Mouse (Mus musculus) brain, embryonic 14.5 days (tissue): ENCODE measurements around the gene Nosip.

Source experiments
- CTCF ChIP-seq: fragments of 200-500 bp; IDR thresholded peaks from 2 replicates; pipeline ENCODE4 v1.5.1; 2012; ENCODE audit warnings: inconsistent platforms, mild to moderate bottlenecking, moderate library complexity, borderline replicate concordance; ENCODE audit not compliant: insufficient read depth, insufficient read length; ENCODE audit errors: extremely low read depth
- POLR2A ChIP-seq: fragments of 200-500 bp; IDR thresholded peaks from 2 replicates; pipeline ENCODE4 v1.6.1; 2012; ENCODE audit warnings: mild to moderate bottlenecking, inconsistent platforms, borderline replicate concordance; ENCODE audit not compliant: poor library complexity, insufficient read depth, insufficient read length, severe bottlenecking; ENCODE audit errors: extremely low read depth

- TF ChIP-seq CTCF (no peak), POLR2A (no peak)
Observed at GRCm38 (mm10) chr7:45113476-45113875, 51.2 kb downstream of the Nosip start.
